In the genomic region with DNA sequence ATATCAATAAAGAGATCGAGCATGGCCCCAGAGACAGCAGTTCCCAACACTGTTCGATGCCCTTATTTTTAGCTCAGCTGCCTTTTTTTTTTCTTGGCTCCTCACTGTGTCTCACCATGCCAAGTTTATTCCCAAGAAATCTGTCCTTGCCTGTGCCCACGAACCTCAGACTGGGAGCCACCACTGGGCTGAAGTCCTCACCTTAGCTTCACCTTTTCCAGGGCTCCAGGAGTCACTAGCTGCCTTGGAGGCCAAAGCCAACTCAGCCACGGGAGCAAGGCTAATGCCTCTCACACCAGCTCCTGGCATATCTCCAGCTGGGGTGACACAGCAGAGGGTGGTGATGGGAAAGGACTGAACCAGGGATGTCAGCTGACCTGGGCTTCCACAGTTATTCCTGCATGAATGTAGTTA, we compare ENCODE assay signal across 8 mouse cellular contexts. TPM values are rescaled to one million over a fixed set of nuclear protein-coding genes. Genes with fewer than 3 reads are reported as not detected.
DNase-seq lines count a peak whose midpoint lies in the region; ATAC-seq lines count a peak whose summit lies in the region.

No protein-coding gene starts in this region.

- peak; percentile 69 to 78 for ATAC-seq in hematopoietic stem cell, adult 5-6 weeks (replicated peaks in 1 of 2; ENCODE audit: insufficient read depth in 1 of 2, low FRiP score in 2 of 2, low TSS enrichment in 1 of 2, low read depth in 1 of 2, poor library complexity in 2 of 2, severe bottlenecking in 2 of 2)

- peak; percentile 39 to 58 for DNase-seq in cerebellum, postnatal 25 days
- no peak for DNase-seq in cerebellum, adult 9-10 months
- DNase-seq in right cerebral cortex, postnatal 14 days = peak; percentile 38
- DNase-seq in right cerebral cortex, adult 18-20 months = no peak
- peak; percentile 36 for DNase-seq in telencephalon, adult 2 months (ENCODE audit: low read depth, low spot score)
- no peak for DNase-seq in T-cell, adult 2 months (ENCODE audit: low spot score)
- DNase-seq in frontal cortex, postnatal 14 days (ENCODE audit: low spot score in 2 of 2) = no peak

RNA-seq across cellular contexts. Expression of a gene that starts 11.2 kb away (rescaled TPM):
- total RNA-seq in hematopoietic stem cell, adult 5-6 weeks (2017) = 24.5 and 27.3 TPM in 2 replicates

Comparison
In these comparisons a context has a peak if more than half of its experiments do, and no peak if none do; other contexts are left out.
1. DNase-seq: peak in cerebellum, postnatal 25 days (2 of 2), right cerebral cortex, postnatal 14 days (single experiment) and telencephalon, adult 2 months (single experiment); none in cerebellum, adult 9-10 months (single experiment), right cerebral cortex, adult 18-20 months (single experiment), T-cell, adult 2 months (single experiment) and frontal cortex, postnatal 14 days (0 of 2).